Mouse (Mus musculus) testis, postnatal 14 days (tissue): Measurements from ENCODE around the gene Gsta4.
A peak's percentile ranks its signal among the peaks of the same experiment; 100 is the strongest.
"Not testable (repeated sequence)": the region's sequence is repeated elsewhere in the genome, so short reads cannot be mapped to it uniquely, and the experiment has no call there.

Source experiments
- DNase-seq: peaks from one replicate; pipeline ENCODE4 v3.0.0; 2021; ENCODE audit warnings: low spot score

Gsta4 gene

DNA sequence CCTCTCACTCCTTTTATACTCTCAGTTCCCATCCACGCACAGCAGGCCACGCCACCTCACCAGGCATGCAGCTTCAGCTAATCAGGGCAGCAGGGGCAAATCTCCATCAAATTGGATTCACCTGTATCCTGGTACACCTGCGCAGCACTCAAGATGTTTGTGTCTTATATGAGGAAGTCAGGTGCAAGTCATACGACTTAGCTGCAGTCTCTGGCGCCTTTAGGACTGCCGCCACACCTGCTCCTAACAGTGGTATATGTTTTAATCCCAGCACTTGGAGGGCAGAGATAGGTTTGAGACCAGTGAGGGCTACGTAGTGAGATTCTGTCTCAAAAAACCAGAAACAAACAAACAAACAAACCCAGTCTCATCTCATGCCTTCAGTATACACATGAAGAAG lies at the start of gene Gsta4:
Gene Gsta4, plus strand, starts transcription at position 301 of the 400 bp plus-strand sequence.
- not testable (repeated sequence) for DNase-seq

DNA sequence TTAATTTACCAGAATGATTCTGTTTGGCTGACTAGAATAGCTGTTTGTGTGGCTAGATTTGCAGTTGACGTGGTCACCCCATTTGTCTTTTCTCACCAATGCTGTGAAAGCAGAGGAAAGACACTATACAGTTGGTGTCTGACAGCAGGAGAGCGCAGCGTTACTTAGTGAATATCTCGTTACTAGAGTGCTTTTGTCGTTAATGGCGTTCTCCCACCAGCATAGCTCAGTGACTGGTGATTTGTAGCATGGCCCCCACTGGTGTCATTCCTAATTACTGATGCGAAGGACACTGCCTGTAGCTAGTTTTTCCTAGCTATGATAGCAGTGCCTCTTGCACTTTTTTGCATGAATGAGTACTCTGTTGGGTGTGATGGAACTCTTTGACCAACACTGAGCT lies 46.9 kb upstream of the Gsta4 start:
- DNase-seq, result no peak

DNA sequence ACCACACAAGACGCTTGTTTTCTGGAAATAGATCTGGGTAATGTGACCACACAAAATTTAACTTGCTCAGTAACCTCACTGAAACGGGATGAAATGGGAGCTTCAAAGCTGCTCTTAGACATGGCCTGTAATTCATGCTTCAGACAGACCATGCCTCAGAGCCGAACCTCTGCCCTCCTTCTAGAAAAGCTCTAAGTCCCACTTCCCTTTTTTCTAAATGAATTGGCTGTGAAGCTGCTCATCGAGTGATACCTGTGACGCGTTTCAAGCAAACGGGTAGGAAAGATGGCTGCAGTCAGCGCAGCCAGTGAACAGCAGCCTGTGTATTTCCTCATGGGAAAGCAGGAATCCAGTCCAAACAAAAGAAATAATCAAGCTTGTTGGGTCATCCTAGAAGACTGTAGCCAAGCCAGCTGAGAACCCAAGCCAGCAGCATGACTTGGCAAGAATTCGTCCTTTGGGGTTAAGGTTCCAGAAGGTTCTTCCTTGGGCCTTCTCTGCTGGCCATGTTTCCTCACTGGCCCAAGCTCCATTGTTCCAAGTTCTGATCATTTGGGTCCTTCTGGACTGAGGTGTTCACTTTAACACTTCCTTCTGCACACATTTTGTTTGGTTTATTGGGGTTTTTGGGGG lies 44.4 kb upstream of the Gsta4 start:
- DNase-seq, result no peak

- DNase-seq, result no peak
Measured at GRCm38 (mm10) chr9:78139463-78139862, 43.1 kb upstream of the Gsta4 start.

DNA sequence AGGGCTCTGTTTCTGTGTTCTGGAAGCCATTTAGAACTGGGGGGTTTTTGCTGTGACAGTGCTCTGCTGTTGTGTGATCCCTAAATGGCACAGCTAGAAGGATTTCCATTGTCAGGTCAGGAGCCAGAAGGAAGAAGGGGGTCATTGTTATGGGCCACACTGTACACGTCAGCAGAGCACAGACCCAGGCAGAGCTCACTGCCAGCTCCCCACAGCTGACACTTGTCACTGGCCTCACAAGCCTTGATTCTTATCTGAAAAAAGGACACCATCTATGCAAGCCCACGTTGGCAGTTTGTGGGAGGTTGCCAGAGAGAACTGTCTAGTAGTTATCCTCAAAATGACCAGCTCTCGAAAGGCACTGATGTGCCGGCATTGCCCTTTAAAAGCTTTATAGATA lies 36.5 kb upstream of the Gsta4 start:
- DNase-seq, result no peak

DNA sequence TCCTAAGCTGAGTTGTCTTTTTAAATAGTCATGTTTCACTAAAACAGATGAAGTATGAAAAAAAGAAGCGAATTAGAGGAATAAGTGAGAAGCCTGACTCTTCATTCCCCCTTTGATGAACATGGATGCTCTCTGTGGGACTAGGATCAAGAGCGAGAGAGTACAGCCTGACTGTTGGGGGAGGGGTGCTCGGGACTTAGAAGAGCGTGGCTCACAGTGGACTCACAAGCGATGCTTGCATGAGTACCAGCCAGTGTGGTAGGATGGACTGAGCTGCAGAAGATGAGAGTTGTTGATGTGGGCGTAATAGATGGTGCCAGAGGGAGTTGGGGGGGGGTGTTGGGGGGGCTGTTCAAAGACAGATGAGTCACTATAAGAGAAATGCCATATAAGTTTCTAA lies 35.9 kb upstream of the Gsta4 start:
- no peak for DNase-seq

- no peak for DNase-seq
Measured at GRCm38 (mm10) chr9:78148149-78148548, 34.4 kb upstream of the Gsta4 start.

DNA sequence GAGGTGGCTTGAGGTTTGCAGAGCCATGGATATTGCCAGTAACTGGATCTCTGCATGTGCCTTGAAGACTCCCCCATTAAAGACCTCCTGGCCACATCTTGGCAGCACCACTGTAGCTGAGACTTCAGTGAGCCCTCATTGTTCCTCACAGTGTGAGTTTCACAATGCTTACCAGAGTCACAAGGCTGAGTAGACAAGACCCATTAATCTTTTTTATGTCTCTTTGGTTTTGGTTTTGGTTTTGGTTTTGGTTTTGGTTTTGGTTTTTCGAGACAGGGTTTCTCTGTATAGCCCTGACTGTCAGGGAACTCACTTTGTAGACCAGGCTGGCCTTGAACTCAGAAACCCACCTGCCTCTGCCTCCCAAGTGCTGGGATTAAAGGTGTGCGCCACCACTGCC lies 32.8 kb upstream of the Gsta4 start:
- DNase-seq, result not testable (repeated sequence)

DNA sequence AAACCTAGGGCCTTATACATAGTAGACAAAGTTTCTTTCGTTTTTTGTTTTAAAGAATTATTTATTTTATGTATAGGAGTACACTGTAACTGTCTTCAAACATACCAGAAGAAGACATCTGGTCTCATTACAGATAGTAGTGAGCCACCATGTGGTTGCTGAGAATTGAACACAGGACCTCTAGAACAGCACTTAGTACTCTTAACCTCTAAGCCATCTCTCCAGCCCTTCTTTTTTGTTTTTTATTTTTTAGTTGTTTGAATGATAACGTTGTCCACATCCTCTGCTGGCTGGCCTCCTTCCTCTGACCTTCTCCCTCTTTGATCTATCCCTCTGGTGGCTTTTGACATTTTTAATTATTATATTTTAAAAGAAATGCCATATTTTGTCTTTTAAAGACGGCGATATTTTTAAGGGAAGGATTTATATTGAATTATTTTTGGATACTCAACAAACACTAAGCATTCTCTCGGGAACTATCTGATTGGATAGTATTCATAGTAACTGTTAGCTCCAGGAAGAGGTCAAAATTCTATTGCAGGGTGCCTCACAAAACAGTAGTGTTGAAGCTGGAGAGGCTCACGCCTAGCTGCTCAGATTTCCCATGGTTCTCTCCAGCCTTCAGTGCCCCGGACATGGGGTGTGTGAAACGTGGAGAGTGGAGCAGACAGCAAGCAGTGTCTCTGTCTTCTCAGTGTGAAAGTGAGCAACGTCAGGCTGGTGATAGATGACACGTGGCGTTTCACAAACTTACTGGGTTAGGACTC lies 28.2 kb upstream of the Gsta4 start:
- no peak for DNase-seq

- no peak for DNase-seq
Measured at GRCm38 (mm10) chr9:78157221-78157620, 25.4 kb upstream of the Gsta4 start.

GRCm38 (mm10) chr9:78163291-78163690 lies 19.3 kb upstream of the Gsta4 start:
- DNase-seq, result no peak

- DNase-seq, result no peak
Measured at GRCm38 (mm10) chr9:78164741-78165140, 17.8 kb upstream of the Gsta4 start.

DNA sequence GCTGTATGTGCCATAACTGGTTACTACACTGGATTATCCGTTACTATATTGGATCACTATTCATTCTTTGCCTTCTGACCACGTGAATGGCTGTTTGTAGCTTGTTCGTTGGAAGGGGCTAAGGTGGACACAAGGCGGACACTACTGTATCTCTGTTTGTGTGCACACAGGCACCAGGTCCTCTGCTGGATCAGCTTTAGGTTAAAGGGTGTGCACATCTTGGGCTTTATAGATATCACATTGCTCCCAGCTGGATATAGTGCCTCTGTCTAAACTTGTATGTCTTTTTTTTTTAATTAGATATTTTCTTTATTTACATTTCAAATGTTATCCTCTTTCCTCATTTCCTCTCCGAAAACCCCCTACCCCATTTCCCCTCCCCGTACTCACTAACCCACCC lies 17.1 kb upstream of the Gsta4 start:
- no peak for DNase-seq

- DNase-seq, result no peak
Measured at GRCm38 (mm10) chr9:78166694-78167452, 15.7 kb upstream of the Gsta4 start.

DNA sequence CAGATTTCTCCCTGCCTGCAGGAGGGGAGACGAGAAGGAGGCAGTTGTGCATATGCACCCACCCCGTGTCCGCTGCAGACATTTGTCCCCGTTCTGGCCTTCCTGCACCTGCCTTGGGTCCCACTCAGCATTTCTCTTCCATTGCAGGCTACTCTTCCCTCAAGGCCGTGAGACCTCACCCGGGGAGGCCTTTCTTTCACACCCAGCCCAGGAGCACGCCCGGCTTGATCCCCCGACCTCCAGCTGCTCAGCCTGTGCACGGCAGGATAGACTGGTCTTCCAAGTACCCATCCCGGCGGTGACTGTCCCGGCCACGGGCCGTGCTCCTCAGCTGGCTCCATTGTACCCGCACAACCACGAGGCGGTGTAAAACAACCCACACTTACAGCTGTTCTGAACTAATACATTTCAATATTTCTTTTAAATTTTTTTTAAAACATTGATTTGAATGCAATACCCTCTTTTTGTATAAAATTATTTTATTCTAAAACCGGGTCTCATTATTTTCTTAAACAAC lies 15.1 kb upstream of the Gsta4 start:
- no peak for DNase-seq

- DNase-seq, result no peak
Measured at GRCm38 (mm10) chr9:78168864-78169263, 13.7 kb upstream of the Gsta4 start.

GRCm38 (mm10) chr9:78174016-78174415 lies 8.6 kb upstream of the Gsta4 start:
- no peak for DNase-seq

DNA sequence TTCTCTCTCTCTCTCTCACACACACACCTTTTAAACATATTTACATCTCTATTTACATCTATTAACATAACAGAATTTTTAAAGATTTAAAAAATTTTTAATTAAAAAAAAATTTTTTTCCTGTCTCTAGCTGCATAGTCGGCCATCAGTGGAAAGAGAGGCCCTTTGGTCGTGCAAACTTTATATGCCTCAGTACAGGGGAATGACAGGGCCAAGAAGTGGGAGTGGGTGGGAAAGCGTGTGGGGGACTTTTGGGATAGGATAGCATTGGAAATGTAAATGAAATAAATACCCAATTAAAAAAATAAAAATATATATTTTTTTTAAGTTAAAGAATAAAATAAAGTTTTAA lies 7.7 kb upstream of the Gsta4 start:
- not testable (repeated sequence) for DNase-seq

- peak; percentile 97 for DNase-seq
Measured at GRCm38 (mm10) chr9:78175277-78176200, 7.0 kb upstream of the Gsta4 start.

DNA sequence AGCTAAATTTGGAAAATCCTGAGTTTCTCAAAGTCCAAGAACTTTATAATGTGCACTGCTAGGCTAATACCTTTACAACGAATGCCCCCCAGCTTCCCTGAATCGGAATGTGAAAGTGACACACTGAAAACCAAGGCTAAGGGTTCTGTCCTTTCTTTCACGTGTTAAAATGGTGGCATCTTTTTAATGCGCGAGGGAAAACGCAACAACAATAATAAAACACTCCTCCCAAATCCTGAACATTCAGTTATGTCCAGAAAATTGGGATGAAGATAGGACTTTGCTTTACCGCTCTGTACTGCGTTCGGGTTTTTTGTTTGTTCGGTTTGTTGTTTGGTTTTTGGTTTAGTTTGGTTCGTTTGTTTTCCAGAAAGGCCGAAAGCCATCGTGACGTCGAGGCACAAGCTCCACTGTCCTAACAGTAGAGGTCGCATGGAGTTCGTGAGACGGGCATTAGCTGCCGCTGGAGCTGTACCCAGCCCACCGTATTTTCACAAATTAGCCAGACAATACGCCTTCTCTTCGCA lies 6.3 kb upstream of the Gsta4 start:
- peak; percentile 71 for DNase-seq

GRCm38 (mm10) chr9:78176831-78177230 lies 5.7 kb upstream of the Gsta4 start:
- no peak for DNase-seq

DNA sequence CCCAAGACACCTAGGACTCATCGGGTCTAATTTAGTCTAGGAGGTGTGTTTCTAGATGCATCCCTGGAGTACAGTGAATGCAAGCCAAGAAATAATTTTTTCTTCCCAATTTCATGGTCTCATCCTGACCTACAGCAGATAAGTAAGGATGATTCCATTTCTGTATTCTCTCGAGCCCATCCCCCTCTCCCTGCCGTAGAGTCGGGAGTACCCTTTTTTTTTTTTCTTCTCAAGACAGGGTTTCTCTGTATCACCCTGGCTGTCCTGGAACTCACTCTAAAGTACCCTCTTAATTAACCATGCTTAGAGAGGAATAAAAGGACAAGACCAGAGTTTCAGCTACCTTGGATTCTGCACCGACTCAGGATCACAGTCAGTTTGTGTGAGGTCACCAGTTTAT lies 4.4 kb upstream of the Gsta4 start:
- DNase-seq, result no peak
